Comparison of ENCODE assay signal across 8 mouse cellular contexts in genomic region chr2:32509287-32509686, GRCm38 (mm10). TPM values are rescaled to one million over a fixed set of nuclear protein-coding genes. Genes with fewer than 3 reads are reported as not detected.
DNase-seq lines count a peak whose midpoint lies in the region; ATAC-seq and TF ChIP-seq lines count a peak whose summit lies in the region.

No protein-coding gene starts in this region.

- 25% methylated on average over 4 of the region's 4 CpGs for WGBS in kidney, postnatal 0 days
- 42% methylated on average over 4 of the region's 4 CpGs for WGBS in neural tube, embryonic 13.5 days

- H3K4me3 ChIP-seq in kidney, postnatal 0 days (replicated peaks; ENCODE audit: low read depth, low read length): no peak overlapping the region
- H3K4me3 ChIP-seq in neural tube, embryonic 13.5 days: no peak overlapping the region

- no peak for TF ChIP-seq CTCF in kidney, postnatal 0 days (IDR thresholded peaks at IDR 0.05; ENCODE audit: low read depth)

- H3K4me1 ChIP-seq in kidney, postnatal 0 days (replicated peaks; ENCODE audit: insufficient read depth, low read length): peaks cover 7% of the 10 kb centered on the region; the same call in 1 of the 2 replicates
- peaks cover 7% of the 10 kb centered on the region; the same call in 1 of the 2 replicates for H3K4me1 ChIP-seq in neural tube, embryonic 13.5 days (replicated peaks)

- ATAC-seq in kidney, postnatal 0 days (replicated peaks; ENCODE audit: low FRiP score, low read depth): no peak
- no peak for ATAC-seq in neural tube, embryonic 13.5 days (ENCODE audit: low read depth)

- H3K9me3 ChIP-seq in kidney, postnatal 0 days (replicated peaks; ENCODE audit: low read length): no peaks in the 10 kb centered on the region
- H3K9me3 ChIP-seq in neural tube, embryonic 13.5 days: no peaks in the 10 kb centered on the region

- no peak overlapping the region for H3K4me2 ChIP-seq in kidney, postnatal 0 days (ENCODE audit: low read length)
- no peak overlapping the region for H3K4me2 ChIP-seq in neural tube, embryonic 13.5 days

- no peaks in the 10 kb centered on the region for H3K36me3 ChIP-seq in kidney, postnatal 0 days (ENCODE audit: insufficient read depth, low read length)
- H3K36me3 ChIP-seq in neural tube, embryonic 13.5 days: no peaks in the 10 kb centered on the region

- peak; percentile 66 for DNase-seq in adrenal gland, postnatal 10 days
- DNase-seq in adrenal gland, adult 18-20 months (ENCODE audit: low spot score in 2 of 2): no peak
- DNase-seq in NIH3T3 (ENCODE audit: low read depth): peak; percentile 55
- peak; percentile 69 to 85 for DNase-seq in heart, adult 18-20 months
- peak; percentile 62 for DNase-seq in kidney, postnatal 0 days (ENCODE audit: low spot score)
- DNase-seq in c-Kit-positive CD71-positive TER-119-positive erythroid progenitor cells, embryonic 14.5 days (ENCODE audit: low spot score): no peak
- DNase-seq in spleen, postnatal 14 days (ENCODE audit: low spot score in 2 of 2): no peak

- H3K9ac ChIP-seq in kidney, postnatal 0 days (ENCODE audit: low read depth, low read length): no peak overlapping the region
- H3K9ac ChIP-seq in neural tube, embryonic 13.5 days: no peak overlapping the region

- H3K27ac ChIP-seq in kidney, postnatal 0 days: peak overlapping the region; percentile 72
- peak overlapping the region; percentile 67 for H3K27ac ChIP-seq in neural tube, embryonic 13.5 days (replicated peaks)

- no peaks in the 10 kb centered on the region for H3K27me3 ChIP-seq in kidney, postnatal 0 days (ENCODE audit: insufficient read depth, low read length)
- H3K27me3 ChIP-seq in neural tube, embryonic 13.5 days: no peaks in the 10 kb centered on the region

RNA-seq across cellular contexts. Expression of gene Fam102a, which starts 25.8 kb away (rescaled TPM):
- 10 to 100 TPM; 24.6 to 26.8 TPM for total RNA-seq in adrenal gland, postnatal 10 days (2021)
- 10 to 100 TPM; 27.4 to 41.0 TPM for total RNA-seq in adrenal gland, adult 18-20 months (2021)
- 1 to 10 TPM; 4.9 to 5.9 TPM for total RNA-seq in heart, adult 18-20 months (2021)
- polyA plus RNA-seq in kidney, postnatal 0 days (2015; fragmentation: Nextera tagmentation; extraction: Ambion mirVana): 13.9 and 16.9 TPM in 2 replicates
- 7.9 and 9.1 TPM in 2 replicates for polyA plus RNA-seq in neural tube, embryonic 13.5 days (2015; fragmentation: Nextera tagmentation; extraction: Ambion mirVana)

RNA-seq across cellular contexts. Expression of gene Slc25a25, which starts 58.0 kb away (rescaled TPM):
- 100 to 1,000 TPM in 1 of 2 experiments, 10 to 100 TPM in 1; 36.5 to 121 TPM for total RNA-seq in adrenal gland, postnatal 10 days (2021)
- total RNA-seq in adrenal gland, adult 18-20 months (2021): 10 to 100 TPM; 48.8 to 55.3 TPM
- 10 to 100 TPM in 1 of 2 experiments, 1 to 10 TPM in 1; 8.4 to 11.5 TPM for total RNA-seq in heart, adult 18-20 months (2021)
- polyA plus RNA-seq in kidney, postnatal 0 days (2015; fragmentation: Nextera tagmentation; extraction: Ambion mirVana): 15.0 and 16.9 TPM in 2 replicates
- polyA plus RNA-seq in neural tube, embryonic 13.5 days (2015; fragmentation: Nextera tagmentation; extraction: Ambion mirVana): 49.8 and 49.9 TPM in 2 replicates

RNA-seq across cellular contexts. Expression of gene Naif1, which starts 59.0 kb away (rescaled TPM):
- 1 to 10 TPM; 3.6 to 3.7 TPM for total RNA-seq in adrenal gland, postnatal 10 days (2021)
- total RNA-seq in adrenal gland, adult 18-20 months (2021): 1 to 10 TPM; 4.1 to 4.5 TPM
- 1 to 10 TPM; 3.0 to 3.1 TPM for total RNA-seq in heart, adult 18-20 months (2021)
- polyA plus RNA-seq in kidney, postnatal 0 days (2015; fragmentation: Nextera tagmentation; extraction: Ambion mirVana): 4.7 TPM in 2 replicates
- polyA plus RNA-seq in neural tube, embryonic 13.5 days (2015; fragmentation: Nextera tagmentation; extraction: Ambion mirVana): 5.1 and 5.6 TPM in 2 replicates

Comparison
In these comparisons a context has a peak if more than half of its experiments do, and no peak if none do; other contexts are left out.
1. DNase-seq: peak in adrenal gland, postnatal 10 days (single experiment), NIH3T3 (single experiment), heart, adult 18-20 months (2 of 2) and kidney, postnatal 0 days (single experiment); none in adrenal gland, adult 18-20 months (0 of 2), c-Kit-positive CD71-positive TER-119-positive erythroid progenitor cells, embryonic 14.5 days (single experiment) and spleen, postnatal 14 days (0 of 2).